Mouse (Mus musculus) left cerebral cortex, postnatal 10 days (tissue): ENCODE results near the gene Tas2r110. TPM values are rescaled to one million over a fixed set of nuclear protein-coding genes. Genes with fewer than 3 reads are reported as not detected.

Source experiments
- DNase-seq, 2 experiments: peaks; one replicate each; pipeline ENCODE4 v3.0.0; 2021 to 2022; ENCODE audit warnings: low spot score in 2 of 2, mixed read lengths in 1 of 2; ENCODE audit errors: extremely low spot score in 1 of 2
- intact Hi-C: fragments of 180-260 bp; cut with DNase I; formaldehyde crosslinking; loops from one replicate; pipeline ENCODE4 v1.15.1; 2025
- total RNA-seq, 2 experiments: library from RNA; stranded (reverse); gene quantifications; 2 replicates each; pipeline ENCODE4 v1.2.3; 2021

The Tas2r110 gene
- not detected for total RNA-seq

DNA sequence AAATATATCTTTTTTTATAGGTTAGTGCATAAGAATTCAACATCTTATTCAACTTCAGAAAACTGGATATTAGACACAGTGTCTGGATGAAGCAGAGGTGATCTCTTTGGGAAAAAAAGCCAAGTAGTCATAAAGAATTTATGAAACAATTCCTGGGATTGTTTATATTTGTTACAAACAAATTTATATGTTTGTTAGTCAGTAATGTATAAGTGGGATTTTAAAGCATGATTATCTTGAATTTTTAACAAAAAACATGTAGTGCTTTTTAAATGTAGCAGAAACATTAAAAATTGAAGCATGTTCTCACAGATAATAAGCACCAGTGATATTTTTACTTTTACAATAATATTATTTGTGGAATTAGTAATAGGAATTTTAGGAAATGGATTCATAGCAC, at the start of gene Tas2r110:
Tas2r110 (plus strand) TSS at position 301 of the 400 bp plus-strand sequence.
- DNase-seq, result no peak
- intact Hi-C loops, result no loop called here

DNA sequence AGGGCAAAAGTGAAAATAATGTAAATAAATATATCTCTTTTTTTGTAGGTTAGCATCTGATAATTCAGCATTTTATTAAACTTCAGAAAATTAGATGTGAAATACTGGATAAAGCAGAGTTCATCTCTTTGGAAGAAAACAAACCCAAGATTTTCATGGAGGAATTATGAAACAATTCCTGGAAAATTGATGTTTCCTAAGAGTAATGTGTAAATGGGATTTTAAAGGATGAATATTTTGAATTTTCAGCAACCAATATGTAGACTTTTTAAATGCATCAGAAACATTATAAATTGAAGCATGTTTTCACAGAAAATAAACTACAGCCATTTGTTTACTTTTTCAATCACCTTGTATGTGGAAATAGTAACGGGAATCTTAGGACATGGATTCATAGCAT, 21.0 kb upstream of the Tas2r110 start, which contains the start of gene Tas2r123:
Tas2r123 (plus strand) TSS at position 301 of the 400 bp plus-strand sequence.
- intact Hi-C loops, result no loop called here
- no peak for DNase-seq

DNA sequence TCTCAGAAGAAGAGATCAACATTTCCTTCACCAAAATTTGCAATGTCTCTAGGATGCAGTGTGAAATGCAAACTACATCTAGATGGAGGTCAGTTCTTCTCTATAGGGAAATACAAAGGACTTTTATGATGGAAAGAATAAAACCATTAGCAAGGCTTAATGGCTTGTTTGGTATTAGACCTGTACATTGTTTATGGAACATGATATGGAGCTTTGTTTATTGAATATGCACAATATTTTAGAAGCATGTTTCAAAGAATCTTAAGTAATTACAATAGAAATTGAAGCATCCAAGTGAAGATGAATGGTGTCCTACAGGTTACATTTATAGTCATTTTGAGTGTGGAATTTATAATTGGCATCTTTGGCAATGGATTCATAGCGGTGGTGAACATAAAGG, 12.7 kb upstream of the Tas2r110 start, which contains the start of gene Tas2r116:
Tas2r116 (plus strand) TSS at position 301 of the 400 bp plus-strand sequence.
- DNase-seq, result no peak
- intact Hi-C loops, result no loop called here

DNA sequence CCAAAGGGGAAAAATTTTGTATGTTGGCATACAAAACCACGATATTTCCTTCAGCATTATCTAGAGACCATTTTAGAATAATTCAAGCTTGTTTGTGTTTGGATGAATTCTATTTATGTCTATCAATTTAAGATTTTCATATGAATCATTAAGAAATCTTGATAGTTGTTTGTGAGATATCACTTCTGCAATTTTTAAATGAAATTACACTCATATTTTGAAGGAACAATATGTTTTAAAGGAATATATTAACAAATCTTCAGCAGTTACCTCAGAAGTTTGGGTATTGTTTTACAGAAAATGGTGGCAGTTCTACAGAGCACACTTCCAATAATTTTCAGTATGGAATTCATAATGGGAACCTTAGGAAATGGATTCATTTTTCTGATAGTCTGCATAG, 24.9 kb downstream of the Tas2r110 start, which contains the start of gene Tas2r113:
Tas2r113 (plus strand) TSS at position 301 of the 400 bp plus-strand sequence.
- no peak for DNase-seq
- intact Hi-C loops, result no loop called here

DNA sequence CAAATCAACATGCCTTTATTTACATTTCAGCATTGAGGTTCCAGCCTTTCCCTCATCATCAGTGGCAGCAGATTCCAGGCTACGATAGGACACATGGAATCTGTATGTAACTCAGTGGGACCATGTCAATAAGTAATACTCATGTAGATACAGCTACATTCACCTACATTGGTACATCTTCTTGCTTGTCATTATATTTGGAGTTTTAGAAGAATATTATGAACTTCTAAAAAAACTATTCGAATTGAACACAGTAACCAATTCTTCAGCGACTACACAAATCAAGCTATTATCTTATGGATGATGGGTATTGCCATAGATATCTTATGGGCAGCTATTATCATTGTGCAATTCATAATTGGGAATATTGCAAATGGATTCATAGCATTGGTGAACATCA, 41.5 kb downstream of the Tas2r110 start, which contains the start of gene Tas2r125:
Tas2r125 (plus strand) TSS at position 301 of the 400 bp plus-strand sequence.
- DNase-seq, result no peak

More for the DNA sequence above, 41.5 kb downstream of the Tas2r110 start, which contains the start of gene Tas2r125:
- intact Hi-C loops, result no loop called here

Other genes starting within 250 kb of the Tas2r110 start
- gene A630073D07Rik, start 216.5 kb upstream of the Tas2r110 start, total RNA-seq, result not detected
- gene Tas2r120, start 211.1 kb upstream of the Tas2r110 start, total RNA-seq, result not detected
- gene Tas2r121, start 167.0 kb upstream of the Tas2r110 start, total RNA-seq, result not detected
- not detected for gene Tas2r122, start 156.1 kb upstream of the Tas2r110 start, total RNA-seq
- gene Tas2r115, start 130.0 kb upstream of the Tas2r110 start, total RNA-seq, result not detected
- gene Tas2r124, start 113.3 kb upstream of the Tas2r110 start, total RNA-seq, result not detected
- not detected for gene Tas2r102, start 105.9 kb upstream of the Tas2r110 start, total RNA-seq
- gene Tas2r136, start 89.8 kb upstream of the Tas2r110 start, total RNA-seq, result not detected
- not detected for gene Tas2r117, start 65.2 kb upstream of the Tas2r110 start, total RNA-seq
- not detected for gene Tas2r123, start 20.9 kb upstream of the Tas2r110 start, total RNA-seq
- not detected for gene Tas2r116, start 12.6 kb upstream of the Tas2r110 start, total RNA-seq
- not detected for gene Tas2r113, start 25.0 kb downstream of the Tas2r110 start, total RNA-seq
- gene Tas2r125, start 41.6 kb downstream of the Tas2r110 start, total RNA-seq, result not detected
- gene Tas2r129, start 83.1 kb downstream of the Tas2r110 start, total RNA-seq, result not detected
- gene Tas2r131, start 89.9 kb downstream of the Tas2r110 start, total RNA-seq, result not detected
- not detected for gene Tas2r109, start 113.0 kb downstream of the Tas2r110 start, total RNA-seq
- not detected for gene Tas2r103, start 169.1 kb downstream of the Tas2r110 start, total RNA-seq
- not detected for gene Tas2r140, start 187.8 kb downstream of the Tas2r110 start, total RNA-seq
- gene Smim10l1, start 236.9 kb downstream of the Tas2r110 start, total RNA-seq, result 10 to 100 TPM; 70.7 to 71.5 TPM